Mouse (Mus musculus) WW6 (cell line): ENCODE results near the gene Olfr275.
A peak's percentile ranks its signal among the peaks of the same experiment; 100 is the strongest.

Experiments
- DNase-seq: peaks from one replicate; pipeline ENCODE4 v3.0.0-alpha.2; 2013; ENCODE audit warnings: low read depth, low spot score

Olfr275 gene

DNA sequence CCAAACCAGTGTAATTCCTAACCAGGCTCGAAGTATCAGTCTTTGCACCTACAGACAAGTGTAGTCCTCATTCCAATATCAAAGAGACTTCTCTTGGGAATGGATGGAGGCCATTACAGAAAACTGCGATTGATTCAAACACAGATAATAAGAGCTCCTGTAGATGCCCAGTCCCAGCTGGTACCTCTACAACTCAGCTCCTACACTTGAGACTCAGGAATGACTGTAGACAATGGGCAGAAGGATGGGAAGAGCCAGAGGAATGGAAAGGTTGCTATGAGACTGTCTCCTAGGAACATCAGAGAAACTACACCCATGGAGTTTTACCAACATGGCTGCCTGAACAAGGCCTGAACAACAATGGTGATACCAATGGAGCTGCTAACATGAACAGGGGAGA lies at the start of gene Olfr275:
Gene Olfr275, plus strand, starts transcription at position 301 of the 400 bp plus-strand sequence.
- DNase-seq, result no peak

DNA sequence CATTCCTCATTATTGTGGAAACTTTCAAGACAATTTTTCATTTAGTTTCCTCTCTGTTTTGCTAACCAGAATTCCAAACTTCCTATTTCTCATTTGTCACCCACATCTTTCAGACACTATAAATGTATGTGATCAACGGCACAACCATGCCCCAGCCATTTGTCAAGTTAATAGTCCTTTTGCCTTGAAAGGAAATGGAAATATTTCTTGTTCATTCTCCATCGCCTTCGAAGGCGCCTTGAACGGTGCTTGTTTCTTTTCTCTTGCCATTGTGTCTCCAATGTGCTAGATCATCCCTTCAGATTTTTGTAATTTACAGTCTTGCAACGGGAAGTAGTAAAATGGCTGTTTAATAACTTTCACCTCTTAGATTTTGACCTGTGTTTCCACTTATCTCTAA lies 48.8 kb upstream of the Olfr275 start:
- DNase-seq, result no peak

DNA sequence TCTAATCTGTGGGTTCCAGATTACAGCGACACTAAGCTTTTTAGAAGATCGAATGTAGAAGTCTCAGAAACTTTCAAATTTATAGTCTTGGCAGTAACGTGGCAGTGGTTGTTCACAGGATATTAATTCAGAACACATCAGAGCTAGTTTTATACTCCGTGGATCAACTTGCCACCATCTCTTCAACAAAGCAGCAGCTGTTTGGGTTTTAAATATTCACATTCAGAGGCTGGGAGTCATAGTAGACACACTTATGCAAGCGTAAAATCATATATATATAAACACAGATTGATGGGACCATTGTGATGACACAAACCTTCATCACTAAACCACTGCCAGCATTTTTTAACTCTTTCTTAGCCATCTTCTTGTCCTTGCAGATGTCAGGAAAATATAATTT lies 42.2 kb upstream of the Olfr275 start:
- DNase-seq, result no peak

DNA sequence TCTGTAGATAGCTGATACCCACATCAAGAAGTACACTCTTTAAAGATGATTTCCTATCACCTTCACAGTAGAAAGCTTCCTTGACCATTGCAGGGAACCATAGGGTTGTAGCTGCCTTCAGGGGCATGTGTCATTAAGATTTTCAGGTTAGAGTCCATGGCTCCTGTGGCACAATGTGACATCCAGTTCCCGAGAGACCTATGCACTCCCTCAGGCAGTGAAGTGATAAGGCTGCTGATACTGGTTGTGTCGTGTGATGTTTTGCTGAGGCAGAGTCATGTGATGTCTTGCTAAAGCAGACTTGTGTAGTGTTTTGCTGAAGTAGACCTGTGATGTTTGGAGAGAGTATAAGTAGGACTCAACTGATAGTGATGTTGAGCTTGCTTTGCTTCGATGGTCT lies 14.4 kb upstream of the Olfr275 start:
- DNase-seq, result no peak

DNA sequence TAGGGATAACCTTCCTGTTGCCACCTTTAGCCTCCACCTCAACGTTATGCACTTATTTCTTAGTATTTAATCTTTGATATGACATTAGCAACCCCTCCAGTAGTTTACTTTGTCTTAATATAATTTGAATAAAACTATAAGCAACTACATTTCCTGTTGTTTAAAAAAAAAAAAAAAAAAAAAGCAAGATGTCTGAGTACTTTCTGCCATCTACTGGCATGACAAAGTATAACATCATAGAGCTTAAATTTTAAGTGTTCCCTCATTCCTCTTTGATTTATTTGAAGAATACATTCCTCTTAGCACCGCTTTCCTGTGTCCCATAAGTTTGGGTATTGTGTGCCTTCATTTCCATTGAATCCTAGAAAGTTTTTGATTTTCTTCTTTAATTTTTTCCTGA lies 2.5 kb upstream of the Olfr275 start:
- DNase-seq, result no peak

DNA sequence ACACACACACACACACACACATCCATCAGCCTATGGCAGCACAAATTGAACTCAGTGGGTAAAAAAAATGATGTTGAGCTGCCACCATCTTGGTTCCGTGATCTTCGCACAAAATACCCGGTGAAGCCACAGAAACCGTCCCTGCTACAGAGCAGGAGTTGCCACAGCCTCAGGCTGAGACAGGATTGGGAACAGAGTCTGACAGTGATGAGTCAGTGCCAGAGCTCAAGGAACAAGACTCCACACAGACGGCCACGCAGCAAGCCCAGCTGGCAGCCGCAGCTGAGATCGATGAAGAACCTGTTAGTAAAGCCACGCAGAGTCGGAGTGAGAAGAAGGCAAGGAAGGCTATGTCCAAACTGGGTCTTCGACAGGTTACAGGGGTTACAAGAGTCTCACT lies 7.0 kb downstream of the Olfr275 start:
- DNase-seq, result no peak

DNA sequence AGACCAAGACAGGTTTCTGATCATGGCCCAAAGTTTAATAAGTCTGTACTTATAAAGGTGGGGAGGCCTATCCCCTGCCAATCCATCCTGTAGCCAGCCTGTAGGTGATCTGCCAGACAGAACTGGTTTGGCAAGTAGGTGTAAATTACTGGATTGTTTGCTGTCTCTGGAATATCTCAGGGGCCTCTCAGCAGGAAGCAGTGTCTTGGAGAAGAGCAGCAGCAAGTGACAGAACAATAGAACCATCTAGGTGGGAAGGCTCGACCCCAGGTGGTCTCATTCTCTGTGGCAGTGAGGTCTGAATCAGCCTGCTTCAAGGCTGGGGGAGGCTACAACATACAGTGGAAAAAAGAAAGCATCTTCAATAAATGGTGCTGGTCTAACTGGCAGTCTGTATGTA lies 31.0 kb downstream of the Olfr275 start:
- DNase-seq, result peak; percentile 18

DNA sequence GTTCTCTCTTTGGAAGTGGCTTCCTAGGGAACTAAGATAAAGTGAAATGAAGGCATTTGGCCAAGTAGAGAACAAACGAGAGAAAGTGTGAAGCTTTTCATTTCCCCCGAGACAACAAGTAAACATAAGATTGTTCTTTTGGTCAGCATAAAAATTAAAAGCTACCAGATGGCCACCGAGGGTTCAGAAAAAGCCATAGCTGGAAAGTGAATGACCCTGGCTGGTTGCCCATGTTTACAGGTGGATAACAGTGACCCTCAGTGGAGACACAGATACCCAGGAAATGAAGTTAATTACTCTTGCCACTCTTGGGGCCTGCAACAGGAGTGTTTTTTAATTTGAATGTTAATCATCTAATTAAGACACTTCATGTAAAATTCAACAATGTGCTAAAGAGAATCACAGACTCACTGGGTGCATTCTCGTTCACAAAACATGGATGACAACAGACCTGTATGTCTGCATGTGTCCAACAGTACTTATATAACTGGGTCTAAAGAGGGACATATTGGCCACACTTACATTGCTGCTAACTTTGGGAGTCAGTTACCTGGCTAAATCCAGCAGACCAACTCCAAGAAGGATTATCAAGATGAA lies 34.7 kb downstream of the Olfr275 start:
- no peak for DNase-seq

DNA sequence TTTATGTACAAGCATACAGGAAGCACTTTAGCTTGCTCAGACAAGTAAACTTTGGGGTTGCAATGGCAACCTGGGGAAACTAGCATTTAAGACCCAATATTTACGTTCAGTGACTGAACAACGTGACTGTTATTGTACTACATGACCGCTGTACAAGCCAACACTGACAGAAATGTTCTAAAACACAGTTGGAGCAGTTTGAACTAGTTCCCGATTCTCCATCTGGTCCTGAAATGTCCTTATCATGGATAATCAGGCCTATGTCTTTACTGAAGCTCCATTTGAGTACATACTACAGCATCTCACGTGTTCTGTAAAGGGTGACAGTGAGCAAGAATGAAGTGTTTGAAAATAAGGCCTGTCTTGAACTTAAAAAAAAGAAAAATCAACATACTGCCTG lies 35.3 kb downstream of the Olfr275 start:
- DNase-seq, result no peak

DNA sequence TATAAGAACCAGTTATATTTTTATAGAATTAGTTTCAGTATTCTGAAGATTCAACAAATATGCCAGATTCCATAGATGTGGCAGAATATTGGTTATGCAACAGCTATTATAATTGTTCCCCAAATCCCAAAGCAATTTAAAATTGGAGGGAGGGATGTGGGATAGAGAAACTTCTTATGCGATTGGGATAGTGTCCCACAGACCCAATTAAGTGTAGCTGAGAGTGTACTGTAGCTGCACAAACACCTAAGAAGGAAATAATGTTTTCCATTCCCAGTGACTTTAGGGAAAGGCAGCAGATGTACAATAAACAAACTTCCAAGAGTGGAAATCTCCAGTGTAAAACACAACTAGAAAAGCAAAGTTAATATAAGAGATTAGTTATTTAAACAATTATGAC lies 44.7 kb downstream of the Olfr275 start, which contains the start of gene Olfr273:
Gene Olfr273, minus strand, starts transcription at position 101 of the 400 bp plus-strand sequence.
- no peak for DNase-seq

DNA sequence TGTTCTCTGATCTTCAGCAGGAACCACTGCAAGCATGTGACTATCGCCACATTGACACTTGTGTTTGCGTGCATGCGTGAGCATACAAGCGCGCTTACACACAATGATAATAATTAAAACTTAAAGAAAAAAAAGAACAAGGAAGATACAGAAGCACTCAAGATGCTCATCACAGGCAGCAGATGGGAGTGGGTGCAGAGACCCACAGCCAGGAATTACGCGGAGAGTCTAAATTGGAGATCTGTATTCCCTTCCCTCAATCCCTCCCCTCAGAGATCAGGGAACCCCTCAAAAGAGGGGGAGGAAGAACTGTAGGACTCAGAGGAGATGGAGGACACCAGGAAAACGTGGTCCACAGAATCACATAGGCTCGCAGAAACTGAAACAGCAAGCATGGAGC lies 49.8 kb downstream of the Olfr275 start:
- DNase-seq, result no peak
